Mouse (Mus musculus) intestine, embryonic 15.5 days (tissue): ENCODE results near the gene Gbp7. TPM values are rescaled to one million over a fixed set of nuclear protein-coding genes. Genes with fewer than 3 reads are reported as not detected.

ENCODE experiments used
- ATAC-seq: fragments of 200-750 bp; cut with Nextera tagmentation; 2 replicates; pipeline ENCODE4 v1.8.0; 2017; ENCODE audit warnings: moderate TSS enrichment, moderate library complexity
- H3K27ac ChIP-seq: fragments of 300-500 bp; sonication (generic); 2 replicates; pipeline ENCODE4 v1.5.1; 2015; ENCODE audit warnings: mild to moderate bottlenecking, inconsistent platforms
- H3K27me3 ChIP-seq: fragments of 300-500 bp; sonication (generic); replicated peaks from 2 replicates; pipeline ENCODE4 v1.6.1; 2015; ENCODE audit warnings: inconsistent platforms
- H3K36me3 ChIP-seq: fragments of 300-500 bp; sonication (generic); 2 replicates; pipeline ENCODE4 v1.6.1; 2015; ENCODE audit warnings: inconsistent platforms
- H3K4me1 ChIP-seq: fragments of 300-500 bp; sonication (generic); replicated peaks from 2 replicates; pipeline ENCODE4 v1.6.1; 2015; ENCODE audit warnings: inconsistent platforms
- H3K4me2 ChIP-seq: fragments of 300-500 bp; sonication (generic); replicated peaks from 2 replicates; pipeline ENCODE4 v1.6.1; 2015; ENCODE audit warnings: mild to moderate bottlenecking, inconsistent platforms
- H3K4me3 ChIP-seq: fragments of 300-500 bp; sonication (generic); replicated peaks from 2 replicates; pipeline ENCODE4 v1.5.1; 2015; ENCODE audit warnings: inconsistent platforms
- H3K9ac ChIP-seq: fragments of 300-500 bp; sonication (generic); 2 replicates; pipeline ENCODE4 v1.6.1; 2015; ENCODE audit warnings: inconsistent platforms
- H3K9me3 ChIP-seq: fragments of 300-500 bp; sonication (generic); 2 replicates; pipeline ENCODE4 v1.6.1; 2016; ENCODE audit warnings: inconsistent platforms
- WGBS: fragments of 180-500 bp; shearing (Covaris S2); methylation state at CpG from one replicate; pipeline ENCODE4 v1.1.7; 2015; 5-methylcytosine and 5-hydroxymethylcytosine counted together
- polyA plus RNA-seq: library from polyadenylated mRNA; unstranded; fragments of >200 nt; fragmentation: Nextera tagmentation; extraction: Ambion mirVana; gene quantifications from 2 replicates; pipeline ENCODE4 v1.2.1, GENCODE M21; 2015

Gbp7 gene
- 6.6 and 7.2 TPM in 2 replicates for polyA plus RNA-seq

DNA sequence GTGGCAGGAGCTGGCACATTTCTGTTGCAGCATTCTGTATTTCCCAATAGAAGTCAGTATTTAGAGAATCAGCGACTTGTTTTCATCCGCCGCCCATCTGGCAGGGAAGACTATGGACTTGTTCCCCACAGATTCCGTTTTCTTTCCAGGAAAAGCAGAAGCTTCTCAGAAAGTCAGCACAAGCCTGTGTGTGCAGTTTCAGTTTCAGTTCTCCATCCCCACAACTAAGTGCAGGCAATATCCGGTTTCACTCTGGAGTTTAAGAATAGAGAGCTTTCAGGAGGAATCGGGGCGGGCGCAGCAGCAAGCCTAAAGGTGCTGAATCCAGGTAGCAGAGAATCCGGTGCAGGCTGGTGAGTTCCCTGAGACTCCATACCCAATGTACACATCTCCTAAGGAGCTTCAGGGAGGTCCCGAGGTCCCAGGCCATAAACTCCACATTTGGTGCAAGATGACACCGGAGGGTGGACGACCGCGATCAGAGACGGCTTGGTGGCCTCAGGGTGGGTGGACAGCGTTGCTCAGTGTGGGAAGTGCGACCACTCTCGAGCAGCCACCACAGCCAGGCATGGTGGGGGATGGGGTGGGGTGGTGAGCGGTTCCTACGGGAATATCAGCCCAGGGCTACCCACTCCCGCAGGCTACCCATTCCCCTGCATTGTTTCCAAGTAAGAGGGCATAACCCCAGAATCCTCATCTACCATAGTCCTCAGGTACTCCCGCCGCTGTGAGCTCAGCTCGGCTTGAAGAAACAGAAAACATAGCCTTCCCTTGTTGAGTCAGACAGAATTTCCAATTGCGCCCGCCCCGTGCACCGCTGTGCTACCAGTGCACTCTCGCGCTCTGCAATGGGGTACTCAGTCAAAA lies at the start of gene Gbp7:
Gbp7 (plus strand) TSS at position 256 of the 867 bp plus-strand sequence.
- 1% methylated on average over 30 of the region's 30 CpGs for WGBS
- Histone ChIP-seq H3K9ac (peak within 1 kb of the TSS; percentile 61), H3K36me3 (no peaks in the 10 kb centered on the region), H3K4me2 (peak within 1 kb of the TSS; percentile 94), H3K27me3 (no peaks in the 10 kb centered on the region), H3K9me3 (no peaks in the 10 kb centered on the region), H3K4me3 (peak within 1 kb of the TSS; percentile 64), H3K27ac (peak within 1 kb of the TSS; percentile 42; the same call in 1 of the 2 replicates), H3K4me1 (no peaks in the 10 kb centered on the region)
- peak; percentile 93 for ATAC-seq

DNA sequence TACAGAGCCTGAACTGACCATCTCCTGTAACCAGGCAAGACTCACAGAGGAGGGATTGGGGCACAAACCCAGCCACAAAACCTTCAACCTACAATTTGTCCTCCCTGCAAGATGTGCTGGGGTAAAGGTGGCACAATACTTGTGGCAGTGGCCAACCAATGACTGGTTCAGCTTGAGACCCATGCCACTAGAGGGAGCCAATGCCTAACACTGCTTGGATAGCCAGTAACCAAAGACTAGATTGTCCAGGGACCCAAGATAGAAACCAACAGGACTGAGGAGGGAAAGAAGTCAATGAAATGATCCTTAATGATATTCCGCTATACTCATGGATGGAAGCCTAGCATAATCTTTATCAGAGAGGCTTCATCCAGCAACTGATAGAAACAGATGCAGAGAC lies 39.7 kb upstream of the Gbp7 start:
- Histone ChIP-seq H3K27ac (no peak overlapping the region), H3K27me3 (no peaks in the 10 kb centered on the region), H3K36me3 (no peaks in the 10 kb centered on the region), H3K4me2 (no peak overlapping the region), H3K9me3 (no peaks in the 10 kb centered on the region), H3K9ac (no peak overlapping the region), H3K4me3 (no peak overlapping the region), H3K4me1 (no peaks in the 10 kb centered on the region)
- 75% methylated on average over 1 of the region's 1 CpGs for WGBS
- peak; percentile 65 for ATAC-seq

GRCm38 (mm10) chr3:142493536-142494061 lies 36.5 kb upstream of the Gbp7 start, which contains the start of gene Gbp5:
TSS of gene Gbp5 (plus strand) at chr3:142493978.
- Histone ChIP-seq H3K4me1 (no peaks in the 10 kb centered on the region), H3K36me3 (no peaks in the 10 kb centered on the region), H3K27me3 (no peaks in the 10 kb centered on the region), H3K9me3 (no peaks in the 10 kb centered on the region), H3K4me3 (no peak within 1 kb of the TSS), H3K27ac (0 out of 2 replicates have a peak within 1 kb of the TSS, but pooled peaks have one; percentile 28), H3K9ac (no peak within 1 kb of the TSS), H3K4me2 (no peak within 1 kb of the TSS; the same call in 1 of the 2 replicates)
- peak; percentile 93 for ATAC-seq
- WGBS, result 45% methylated on average over 6 of the region's 6 CpGs

DNA sequence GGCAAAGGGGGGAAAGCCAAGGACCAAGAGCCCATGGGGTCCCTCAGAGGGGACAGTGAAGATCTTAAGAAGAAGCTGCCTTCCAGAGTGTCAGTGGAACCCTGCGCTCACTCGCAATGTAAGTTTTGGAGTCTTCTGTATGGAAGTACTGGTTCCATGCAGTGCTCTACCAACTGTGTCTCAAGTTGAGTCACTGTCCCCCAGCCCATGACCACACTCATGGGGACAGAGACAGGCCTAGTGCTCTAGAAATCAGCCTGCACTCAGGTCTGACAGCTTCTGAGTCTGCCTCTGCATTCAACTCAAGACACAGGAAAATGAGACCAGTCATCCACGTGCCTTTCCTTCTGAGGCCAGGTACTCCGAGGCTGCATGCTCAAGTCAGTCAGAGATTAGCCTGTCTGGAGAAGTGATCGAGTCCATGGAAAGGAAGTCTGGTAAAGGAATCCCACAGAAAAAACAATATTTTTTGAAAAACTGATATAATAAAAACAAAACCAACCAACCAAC lies 34.9 kb upstream of the Gbp7 start:
- no peaks in the 10 kb centered on the region for H3K36me3 ChIP-seq
- no peak for ATAC-seq
- WGBS, result 93% methylated on average over 5 of the region's 5 CpGs

DNA sequence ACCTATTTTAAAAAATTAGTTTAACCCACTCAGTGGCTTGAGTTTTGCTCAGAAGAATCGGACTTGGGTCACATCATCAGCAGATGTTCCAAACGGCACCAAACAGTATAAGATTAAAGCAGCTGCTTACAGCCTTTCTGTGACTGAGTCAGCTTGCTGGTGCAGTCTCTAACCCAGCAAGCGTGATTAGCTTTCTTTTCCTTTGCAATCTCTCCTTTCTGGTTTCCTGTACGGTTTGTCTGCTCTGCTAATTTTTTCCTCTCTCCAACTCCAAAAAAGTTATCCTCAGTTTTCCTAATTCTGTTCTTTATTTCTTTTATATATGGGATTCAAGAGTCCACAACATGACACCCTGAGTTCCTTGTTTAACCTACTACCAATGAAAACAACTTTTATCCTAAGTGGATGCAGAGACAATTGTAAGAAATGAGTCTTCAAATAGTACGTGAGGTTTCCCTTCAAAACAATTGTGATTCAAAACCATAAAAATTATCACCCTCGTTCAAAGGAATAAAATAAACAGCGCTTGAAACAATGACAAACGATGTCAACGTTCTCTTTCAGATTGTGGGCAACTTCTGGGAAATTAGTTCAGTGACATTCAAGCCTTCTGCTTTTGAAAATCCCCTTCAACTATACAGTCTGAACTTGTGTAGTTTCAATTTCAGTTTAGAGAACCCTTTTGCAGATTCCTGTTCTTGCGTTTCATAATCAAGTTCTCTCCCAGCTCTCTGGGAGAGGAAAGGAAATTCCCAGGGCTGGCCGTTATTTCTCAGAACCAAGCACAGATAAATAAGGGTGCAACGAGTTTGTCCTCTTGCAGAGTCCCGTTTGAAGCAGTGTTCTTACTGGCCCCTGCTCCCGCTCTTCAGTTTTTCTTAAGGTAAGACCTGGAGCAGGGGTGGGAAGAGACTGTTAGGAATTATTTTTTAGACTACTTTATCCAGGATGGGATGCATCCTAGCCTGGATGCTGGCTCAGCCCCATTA lies 33.7 kb upstream of the Gbp7 start:
- H3K27me3 ChIP-seq, result no peaks in the 10 kb centered on the region
- H3K9me3 ChIP-seq, result no peaks in the 10 kb centered on the region
- H3K4me2 ChIP-seq, result peak overlapping the region; percentile 49
- no peaks in the 10 kb centered on the region for H3K4me1 ChIP-seq
- H3K9ac ChIP-seq, result no peak overlapping the region
- no peaks in the 10 kb centered on the region for H3K36me3 ChIP-seq
- 40% methylated on average over 14 of the region's 14 CpGs for WGBS
- no peak for ATAC-seq
- H3K27ac ChIP-seq, result no peak overlapping the region
- H3K4me3 ChIP-seq, result peak overlapping the region; percentile 18; the same call in 1 of the 2 replicates

More for the DNA sequence above, 34.9 kb upstream of the Gbp7 start:
- no peaks in the 10 kb centered on the region for H3K27me3 ChIP-seq
- H3K4me1 ChIP-seq, result no peaks in the 10 kb centered on the region
- no peak overlapping the region for H3K4me2 ChIP-seq
- H3K4me3 ChIP-seq, result no peak overlapping the region
- H3K9ac ChIP-seq, result no peak overlapping the region
- no peaks in the 10 kb centered on the region for H3K9me3 ChIP-seq
- no peak overlapping the region for H3K27ac ChIP-seq

GRCm38 (mm10) chr3:142497123-142497841 lies 32.9 kb upstream of the Gbp7 start:
- no peak for ATAC-seq
- Histone ChIP-seq H3K4me1 (no peaks in the 10 kb centered on the region), H3K4me2 (peak overlapping the region; percentile 49), H3K27ac (no peak overlapping the region), H3K9me3 (no peaks in the 10 kb centered on the region), H3K27me3 (no peaks in the 10 kb centered on the region), H3K36me3 (no peaks in the 10 kb centered on the region), H3K9ac (no peak overlapping the region), H3K4me3 (peak overlapping the region; percentile 18; the same call in 1 of the 2 replicates)
- WGBS, result 49% methylated on average over 15 of the region's 15 CpGs

DNA sequence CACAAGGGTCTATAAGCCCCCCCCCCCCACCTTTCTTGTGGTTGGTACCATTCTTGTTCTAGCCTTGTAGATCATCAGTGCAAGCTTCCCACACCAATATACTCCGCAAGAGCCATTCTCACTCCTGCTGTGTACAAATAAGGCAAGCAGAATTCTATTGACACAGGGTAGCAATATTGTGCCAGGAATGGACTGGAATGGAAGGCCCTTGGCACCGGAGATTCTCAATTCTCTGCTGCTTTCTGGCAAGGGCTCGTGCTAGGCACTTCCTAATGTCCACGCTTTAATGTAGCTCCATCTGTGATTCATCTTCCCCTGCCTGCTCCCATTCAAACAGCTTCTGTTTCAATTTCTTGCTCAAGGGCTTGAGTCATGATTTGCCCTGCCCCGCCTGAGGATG lies 31.2 kb upstream of the Gbp7 start:
- Histone ChIP-seq H3K27ac (no peak overlapping the region), H3K4me2 (no peak overlapping the region), H3K4me1 (no peaks in the 10 kb centered on the region), H3K9ac (no peak overlapping the region), H3K36me3 (no peaks in the 10 kb centered on the region), H3K9me3 (no peaks in the 10 kb centered on the region), H3K27me3 (no peaks in the 10 kb centered on the region), H3K4me3 (no peak overlapping the region)
- ATAC-seq, result no peak
- 86% methylated on average over 5 of the region's 5 CpGs for WGBS

GRCm38 (mm10) chr3:142528116-142528515 lies 2.0 kb upstream of the Gbp7 start:
- H3K4me3 ChIP-seq, result no peak overlapping the region
- no peaks in the 10 kb centered on the region for H3K36me3 ChIP-seq
- WGBS, result 92% methylated on average over 3 of the region's 3 CpGs
- no peak overlapping the region for H3K4me2 ChIP-seq
- no peak overlapping the region for H3K27ac ChIP-seq
- H3K9me3 ChIP-seq, result no peaks in the 10 kb centered on the region
- no peaks in the 10 kb centered on the region for H3K4me1 ChIP-seq
- no peak overlapping the region for H3K9ac ChIP-seq
- ATAC-seq, result no peak
- no peaks in the 10 kb centered on the region for H3K27me3 ChIP-seq

GRCm38 (mm10) chr3:142529597-142529996 lies 545 bp upstream of the Gbp7 start:
- H3K27ac ChIP-seq, result no peak overlapping the region

DNA sequence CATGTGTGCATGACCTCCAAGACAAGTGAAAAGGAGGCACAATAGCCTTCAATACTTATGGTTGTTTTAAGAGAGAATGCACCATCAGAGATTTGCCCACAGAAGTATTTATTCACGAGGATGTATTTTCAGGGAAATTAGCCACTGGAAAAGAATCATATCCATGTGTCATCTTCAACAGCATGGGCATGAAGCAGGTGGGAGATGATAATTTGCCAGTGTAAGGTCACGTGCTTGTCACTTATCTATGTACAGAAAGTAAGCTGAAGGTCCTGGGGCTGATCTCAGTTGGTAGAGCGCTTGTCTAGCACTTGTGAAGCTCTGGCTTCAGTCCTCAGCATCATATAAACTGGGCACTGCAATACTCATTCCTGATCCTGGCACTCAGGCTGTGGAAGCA lies 1.5 kb downstream of the Gbp7 start:
- Histone ChIP-seq H3K9me3 (no peaks in the 10 kb centered on the region), H3K4me1 (no peaks in the 10 kb centered on the region), H3K27me3 (no peaks in the 10 kb centered on the region), H3K27ac (no peak overlapping the region), H3K4me2 (no peak overlapping the region), H3K36me3 (no peaks in the 10 kb centered on the region), H3K9ac (no peak overlapping the region), H3K4me3 (no peak overlapping the region)
- 92% methylated on average over 3 of the region's 3 CpGs for WGBS
- ATAC-seq, result no peak

More at GRCm38 (mm10) chr3:142529597-142529996, 545 bp upstream of the Gbp7 start:
- Histone ChIP-seq H3K9me3 (no peaks in the 10 kb centered on the region), H3K36me3 (no peaks in the 10 kb centered on the region), H3K9ac (no peak overlapping the region), H3K4me2 (peak overlapping the region; percentile 94), H3K27me3 (no peaks in the 10 kb centered on the region), H3K4me1 (no peaks in the 10 kb centered on the region), H3K4me3 (peak overlapping the region; percentile 64)
- 32% methylated on average over 2 of the region's 2 CpGs for WGBS
- ATAC-seq, result peak; percentile 13; the same call in 1 of the 2 replicates

DNA sequence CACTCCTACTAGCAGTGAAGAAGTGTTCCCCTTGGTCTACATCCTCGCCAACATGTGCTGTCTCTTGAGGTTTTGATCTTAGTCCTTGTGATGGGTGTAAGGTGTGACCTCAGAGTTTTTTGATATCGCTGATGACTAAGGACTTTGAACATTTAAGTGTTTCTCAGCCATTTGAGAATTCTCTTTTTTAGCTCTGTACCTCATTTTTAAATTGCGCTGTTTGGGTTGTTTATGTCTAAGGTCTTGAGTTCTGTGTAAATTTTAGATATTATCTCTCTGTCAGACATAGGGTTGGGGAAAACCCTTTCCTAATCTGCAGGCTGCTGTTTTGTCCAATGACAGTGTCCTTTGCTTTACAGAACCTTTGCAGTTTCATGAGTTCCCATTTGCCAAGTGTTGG lies 3.0 kb downstream of the Gbp7 start:
- ATAC-seq, result no peak
- H3K9ac ChIP-seq, result no peak overlapping the region
- no peak overlapping the region for H3K4me2 ChIP-seq
- no peak overlapping the region for H3K27ac ChIP-seq
- 97% methylated on average over 3 of the region's 3 CpGs for WGBS
- no peaks in the 10 kb centered on the region for H3K4me1 ChIP-seq
- H3K4me3 ChIP-seq, result no peak overlapping the region
- H3K9me3 ChIP-seq, result no peaks in the 10 kb centered on the region
- H3K27me3 ChIP-seq, result no peaks in the 10 kb centered on the region
- H3K36me3 ChIP-seq, result no peaks in the 10 kb centered on the region
